Mouse (Mus musculus): ENCODE data around the gene Dzip1l.
"Not testable (repeated sequence)": the region's sequence is repeated elsewhere in the genome, so short reads cannot be mapped to it uniquely, and the experiment has no call there.

DNA sequence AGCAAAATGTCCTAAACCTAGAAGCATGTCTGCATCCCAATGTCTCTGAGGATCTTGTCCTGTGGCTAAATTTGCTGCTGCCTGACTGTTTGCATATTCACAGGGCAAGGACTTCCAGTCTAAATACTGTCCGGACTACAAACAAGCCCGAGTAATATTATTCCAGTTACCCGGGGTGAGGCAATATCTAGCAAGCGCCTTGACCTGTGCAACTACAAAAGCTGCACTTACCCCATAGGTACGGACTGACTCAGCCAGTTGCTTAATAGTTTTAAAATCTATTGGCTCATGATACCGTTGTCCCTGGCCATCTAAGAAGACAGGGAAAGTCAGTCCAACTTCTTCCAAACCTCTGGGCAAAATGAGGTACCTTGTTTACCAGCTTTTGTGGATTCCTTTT lies 30.2 kb upstream of the Dzip1l start:
- not testable (repeated sequence) for TF ChIP-seq POLR2A (IDR thresholded peaks at IDR 0.05; ENCODE audit: borderline replicate concordance, extremely low read depth, insufficient read depth, insufficient read length, poor library complexity, severe bottlenecking); CTCF (IDR thresholded peaks at IDR 0.05; ENCODE audit: borderline replicate concordance, extremely low read depth, insufficient read depth, insufficient read length)

All from brain, embryonic 14.5 days (tissue).